14 mouse cellular contexts compared by ENCODE assay signal in the genomic region with DNA sequence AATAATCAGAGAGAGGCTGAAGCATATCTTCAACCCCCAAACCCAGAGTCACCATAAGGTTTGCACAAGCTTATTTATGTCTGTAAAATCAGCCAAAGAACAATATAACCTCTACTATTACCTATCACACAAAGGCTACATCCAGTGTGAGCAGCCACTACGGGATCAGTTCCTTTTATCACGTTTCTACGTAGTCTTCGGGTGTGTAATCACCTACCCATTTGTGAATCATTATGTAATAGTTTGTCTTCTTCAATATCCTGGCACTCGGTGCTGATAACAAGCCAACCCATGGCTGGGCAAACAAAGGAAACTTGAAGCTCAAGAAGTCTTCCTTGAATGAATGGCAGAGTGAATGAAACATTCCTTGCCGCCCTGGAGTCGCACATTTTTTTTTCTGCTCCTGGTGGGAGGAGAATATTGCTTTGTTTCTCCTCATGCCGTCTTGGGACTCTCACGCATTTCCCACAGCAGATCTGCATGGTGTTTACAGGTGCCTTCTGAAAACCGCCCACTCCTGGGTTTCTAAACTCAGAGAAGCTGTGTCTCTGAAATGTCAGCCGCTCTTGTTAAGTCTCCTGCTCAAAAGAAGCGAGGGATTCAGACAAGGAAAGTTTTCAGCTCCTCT. TPM values are rescaled to one million over a fixed set of nuclear protein-coding genes. Genes with fewer than 3 reads are reported as not detected.
DNase-seq lines count a peak whose midpoint lies in the region; ATAC-seq and TF ChIP-seq lines count a peak whose summit lies in the region.
"Had no signal": no experiment of that assay in that cellular context is flagged by ENCODE, and none has a peak within 500 bp of the region (broad histone marks: within the 10 kb centered on the region; RNA-seq: fewer than 3 reads in every experiment).

No protein-coding gene starts in this region.

- H3K9ac ChIP-seq in heart, embryonic 12.5 days, result no peak overlapping the region
- no peak overlapping the region for H3K9ac ChIP-seq in lung, embryonic 14.5 days
- H3K9ac ChIP-seq in neural tube, embryonic 15.5 days (replicated peaks), result no peak overlapping the region
- H3K9ac ChIP-seq: kidney, embryonic 15.5 days had no signal

- peak overlapping the region; percentile 8; the same call in 1 of the 2 replicates for H3K4me2 ChIP-seq in heart, embryonic 12.5 days
- 0 out of 2 replicates have a peak overlapping the region, but pooled peaks have one; percentile 7 for H3K4me2 ChIP-seq in lung, embryonic 14.5 days
- no peak overlapping the region for H3K4me2 ChIP-seq in neural tube, embryonic 15.5 days
- H3K4me2 ChIP-seq: kidney, embryonic 15.5 days had no signal

- 53% methylated on average over 12 of the region's 12 CpGs for WGBS in heart, embryonic 12.5 days
- 47% methylated on average over 12 of the region's 12 CpGs for WGBS in lung, embryonic 14.5 days
- WGBS in neural tube, embryonic 15.5 days, result 78% methylated on average over 12 of the region's 12 CpGs

- H3K4me1 ChIP-seq in heart, embryonic 12.5 days (replicated peaks), result peaks cover 10% of the 10 kb centered on the region
- no peaks in the 10 kb centered on the region for H3K4me1 ChIP-seq in lung, embryonic 14.5 days (ENCODE audit: insufficient read depth)
- no peaks in the 10 kb centered on the region for H3K4me1 ChIP-seq in neural tube, embryonic 15.5 days
- H3K4me1 ChIP-seq: kidney, embryonic 15.5 days had no signal

- no peaks in the 10 kb centered on the region for H3K9me3 ChIP-seq in heart, embryonic 12.5 days (replicated peaks)
- H3K9me3 ChIP-seq in lung, embryonic 14.5 days (ENCODE audit: low read depth, low read length), result no peaks in the 10 kb centered on the region
- no peaks in the 10 kb centered on the region for H3K9me3 ChIP-seq in neural tube, embryonic 15.5 days (replicated peaks)
- H3K9me3 ChIP-seq: kidney, embryonic 15.5 days had no signal

- no peak for TF ChIP-seq CTCF in lung, embryonic 14.5 days (IDR thresholded peaks at IDR 0.05; ENCODE audit: low read depth)

- no peaks in the 10 kb centered on the region for H3K36me3 ChIP-seq in heart, embryonic 12.5 days
- H3K36me3 ChIP-seq in lung, embryonic 14.5 days (ENCODE audit: insufficient read depth), result no peaks in the 10 kb centered on the region
- H3K36me3 ChIP-seq in neural tube, embryonic 15.5 days, result no peaks in the 10 kb centered on the region
- H3K36me3 ChIP-seq: kidney, embryonic 15.5 days had no signal

- DNase-seq in heart, adult 9 months (ENCODE audit: low spot score in 2 of 2), result no peak
- DNase-seq in lung, embryonic 14.5 days, result peak; percentile 54
- DNase-seq in lung, postnatal 10 days, result no peak
- DNase-seq in right cerebral cortex, postnatal 25 days, result peak; percentile 48
- DNase-seq in adrenal gland, postnatal 4 days (ENCODE audit: low spot score in 2 of 2), result no peak
- DNase-seq: gastrocnemius, postnatal 25 days; liver; thymus, postnatal 25 days had no signal

- H3K4me3 ChIP-seq in heart, embryonic 12.5 days, result no peak overlapping the region
- no peak overlapping the region for H3K4me3 ChIP-seq in lung, embryonic 14.5 days (ENCODE audit: low read depth, low read length)
- H3K4me3 ChIP-seq in neural tube, embryonic 15.5 days (replicated peaks), result no peak overlapping the region
- H3K4me3 ChIP-seq: kidney, embryonic 15.5 days had no signal

- no peak for ATAC-seq in heart, embryonic 12.5 days (ENCODE audit: insufficient number of reproducible peaks, low FRiP score)
- ATAC-seq in lung, embryonic 14.5 days (ENCODE audit: insufficient read depth), result peak; percentile 17; the same call in 1 of the 2 replicates
- ATAC-seq in frontal cortex, adult (ENCODE audit: low TSS enrichment), result peak; percentile 89
- no peak for ATAC-seq in neural tube, embryonic 15.5 days (ENCODE audit: low FRiP score)

- H3K27me3 ChIP-seq in heart, embryonic 12.5 days (replicated peaks), result no peaks in the 10 kb centered on the region
- H3K27me3 ChIP-seq in lung, embryonic 14.5 days (ENCODE audit: insufficient read depth, low read length), result no peaks in the 10 kb centered on the region
- H3K27me3 ChIP-seq in neural tube, embryonic 15.5 days (replicated peaks), result no peaks in the 10 kb centered on the region
- H3K27me3 ChIP-seq: kidney, embryonic 15.5 days had no signal

- H3K27ac ChIP-seq in heart, embryonic 12.5 days (ENCODE audit: poor library complexity, severe bottlenecking), result no peak overlapping the region
- H3K27ac ChIP-seq in lung, embryonic 14.5 days (ENCODE audit: low read depth), result peak overlapping the region; percentile 67; the same call in 1 of the 2 replicates
- no peak overlapping the region for H3K27ac ChIP-seq in neural tube, embryonic 15.5 days (replicated peaks)
- H3K27ac ChIP-seq: kidney, embryonic 15.5 days had no signal

RNA-seq across cellular contexts. Expression of a gene that starts 21.3 kb away (rescaled TPM):
- 57.5 and 69.2 TPM in 2 replicates for polyA plus RNA-seq in heart, embryonic 12.5 days (2016; fragmentation: Nextera tagmentation; extraction: Ambion mirVana)
- 148 and 149 TPM in 2 replicates for polyA plus RNA-seq in lung, embryonic 14.5 days (2014; fragmentation: Nextera tagmentation; extraction: Ambion mirVana)
- polyA plus RNA-seq in neural tube, embryonic 15.5 days (2015; fragmentation: Nextera tagmentation; extraction: Ambion mirVana), result 53.9 and 58.4 TPM in 2 replicates
- 100 to 1,000 TPM; 118 to 124 TPM for total RNA-seq in adrenal gland, postnatal 4 days (2021)
- total RNA-seq: common myeloid progenitor, adult 5-6 weeks; megakaryocyte progenitor cell, adult 5-6 weeks had no signal

Comparison
In these comparisons a context has a peak if more than half of its experiments do, and no peak if none do; other contexts are left out.
1. DNase-seq: peak in lung, embryonic 14.5 days (single experiment) and right cerebral cortex, postnatal 25 days (single experiment); none in heart, adult 9 months (0 of 2), lung, postnatal 10 days (single experiment) and adrenal gland, postnatal 4 days (0 of 2).
2. ATAC-seq: peak in lung, embryonic 14.5 days (single experiment) and frontal cortex, adult (single experiment); none in heart, embryonic 12.5 days (single experiment) and neural tube, embryonic 15.5 days (single experiment).